Comparison of ENCODE assay signal across 4 mouse cellular contexts in genomic region chr12:38834986-38835385, GRCm38 (mm10). TPM values are rescaled to one million over a fixed set of nuclear protein-coding genes. Genes with fewer than 3 reads are reported as not detected.
DNase-seq lines count a peak whose midpoint lies in the region; ATAC-seq lines count a peak whose summit lies in the region.
"Not testable (repeated sequence)": the region's sequence is repeated elsewhere in the genome, so short reads cannot be mapped to it uniquely, and the experiment has no call there.
"Had no signal": no experiment of that assay in that cellular context is flagged by ENCODE, and none has a peak within 500 bp of the region (broad histone marks: within the 10 kb centered on the region; RNA-seq: fewer than 3 reads in every experiment).

No protein-coding gene starts in this region.

- H3K27me3 ChIP-seq in forebrain, embryonic 12.5 days; forebrain, embryonic 13.5 days; forebrain, embryonic 14.5 days (replicated peaks; ENCODE audit: control insufficient read depth, insufficient read depth, low read length): not testable (repeated sequence)

- H3K27ac ChIP-seq in forebrain, embryonic 12.5 days; forebrain, embryonic 13.5 days; forebrain, embryonic 14.5 days (ENCODE audit: low read depth, low read length): not testable (repeated sequence)

- H3K36me3 ChIP-seq in forebrain, embryonic 12.5 days (replicated peaks); forebrain, embryonic 13.5 days (ENCODE audit: poor library complexity, severe bottlenecking); forebrain, embryonic 14.5 days (ENCODE audit: control insufficient read depth, insufficient read depth, low read length): not testable (repeated sequence)

- H3K9me3 ChIP-seq in forebrain, embryonic 12.5 days; forebrain, embryonic 13.5 days (replicated peaks); forebrain, embryonic 14.5 days (replicated peaks; ENCODE audit: control insufficient read depth, low read length): not testable (repeated sequence)

- H3K4me3 ChIP-seq in forebrain, embryonic 12.5 days (replicated peaks); forebrain, embryonic 13.5 days; forebrain, embryonic 14.5 days (ENCODE audit: low read depth, low read length): not testable (repeated sequence)

- not testable (repeated sequence) for H3K9ac ChIP-seq in forebrain, embryonic 12.5 days; forebrain, embryonic 13.5 days; forebrain, embryonic 14.5 days (ENCODE audit: low read length)

- 62% methylated on average over 7 of the region's 8 CpGs for WGBS in forebrain, embryonic 12.5 days
- WGBS in forebrain, embryonic 13.5 days = 62% methylated on average over 8 of the region's 8 CpGs
- WGBS in forebrain, embryonic 14.5 days = 36% methylated on average over 5 of the region's 8 CpGs

- not testable (repeated sequence) for H3K4me1 ChIP-seq in forebrain, embryonic 12.5 days; forebrain, embryonic 13.5 days; forebrain, embryonic 14.5 days (ENCODE audit: control insufficient read depth, insufficient read depth, low read length)

- ATAC-seq in forebrain, embryonic 12.5 days (ENCODE audit: low FRiP score) = peak; percentile 33; the same call in 1 of the 2 replicates
- peak; percentile 53 for ATAC-seq in forebrain, embryonic 13.5 days
- ATAC-seq in forebrain, embryonic 14.5 days = peak; percentile 52; the same call in 1 of the 2 replicates

- H3K4me2 ChIP-seq in forebrain, embryonic 12.5 days; forebrain, embryonic 13.5 days; forebrain, embryonic 14.5 days (ENCODE audit: low read length): not testable (repeated sequence)

- DNase-seq in forebrain, embryonic 14.5 days (ENCODE audit: low spot score) = not testable (repeated sequence)

RNA-seq across cellular contexts. Expression of gene Etv1, which starts 55.8 kb away (rescaled TPM):
- 25.5 and 46.6 TPM in 2 replicates for polyA plus RNA-seq in forebrain, embryonic 12.5 days (2016; fragmentation: Nextera tagmentation; extraction: Ambion mirVana)
- polyA plus RNA-seq in forebrain, embryonic 13.5 days (2015; fragmentation: Nextera tagmentation; extraction: Ambion mirVana) = 28.5 and 29.2 TPM in 2 replicates
- 28.1 and 37.0 TPM in 2 replicates for polyA plus RNA-seq in forebrain, embryonic 14.5 days (2014; fragmentation: Nextera tagmentation; extraction: Ambion mirVana)
- polyA plus RNA-seq: G1E had no signal
